Mouse (Mus musculus) erythroblast, embryonic 14.5 days (primary cell): ENCODE results near the gene Apol9a. TPM values are rescaled to one million over a fixed set of nuclear protein-coding genes. Genes with fewer than 3 reads are reported as not detected.
"Not testable (repeated sequence)": the region's sequence is repeated elsewhere in the genome, so short reads cannot be mapped to it uniquely, and the experiment has no call there.

ENCODE experiments used
- H3K27me3 ChIP-seq: 2 replicates; pipeline ENCODE4 v1.6.1; 2012; ENCODE audit warnings: inconsistent platforms; ENCODE audit not compliant: control insufficient read depth
- H3K36me3 ChIP-seq: 2 replicates; pipeline ENCODE4 v1.6.1; 2012; ENCODE audit warnings: mild to moderate bottlenecking, inconsistent platforms; ENCODE audit not compliant: control insufficient read depth
- H3K4me1 ChIP-seq: 2 replicates; pipeline ENCODE4 v1.6.1; 2012; ENCODE audit warnings: inconsistent platforms; ENCODE audit not compliant: control insufficient read depth
- H3K4me3 ChIP-seq: replicated peaks from 2 replicates; pipeline ENCODE3; 2012; ENCODE audit warnings: moderate library complexity, mild to moderate bottlenecking, inconsistent platforms
- H3K9me3 ChIP-seq: 2 replicates; pipeline ENCODE4 v1.6.1; 2012; ENCODE audit warnings: low read length, inconsistent platforms, mixed read lengths; ENCODE audit not compliant: control insufficient read depth
- polyA plus RNA-seq: library from polyadenylated mRNA; stranded (reverse); fragments of >175 nt; gene quantifications from 2 replicates; pipeline ENCODE4 v1.2.3, GENCODE M21; 2012

Apol9a gene
- polyA plus RNA-seq, result not detected in 2 replicates

DNA sequence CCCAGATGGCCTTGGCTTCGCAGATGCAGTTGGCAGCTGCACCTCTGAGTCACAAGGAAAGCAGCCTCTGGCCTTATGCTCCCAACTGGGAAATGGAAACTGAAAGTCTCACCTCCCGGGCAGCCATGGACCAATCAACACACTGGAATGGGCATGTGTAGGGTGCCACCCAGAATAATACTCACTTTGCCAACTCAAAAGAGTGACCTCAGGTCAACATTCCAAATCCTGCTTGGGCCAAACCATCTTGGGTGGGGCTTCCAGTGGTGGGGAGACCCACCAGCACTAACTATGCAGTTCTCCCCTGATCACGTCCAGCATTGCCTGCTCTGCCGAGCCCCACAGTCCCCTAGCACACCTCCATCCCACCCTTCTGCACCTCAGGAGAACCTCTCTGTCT lies at the start of gene Apol9a:
Gene Apol9a, minus strand, starts transcription at position 101 of the 400 bp plus-strand sequence.
- not testable (repeated sequence) for H3K36me3 ChIP-seq, H3K4me3 ChIP-seq, H3K27me3 ChIP-seq, H3K9me3 ChIP-seq, H3K4me1 ChIP-seq

DNA sequence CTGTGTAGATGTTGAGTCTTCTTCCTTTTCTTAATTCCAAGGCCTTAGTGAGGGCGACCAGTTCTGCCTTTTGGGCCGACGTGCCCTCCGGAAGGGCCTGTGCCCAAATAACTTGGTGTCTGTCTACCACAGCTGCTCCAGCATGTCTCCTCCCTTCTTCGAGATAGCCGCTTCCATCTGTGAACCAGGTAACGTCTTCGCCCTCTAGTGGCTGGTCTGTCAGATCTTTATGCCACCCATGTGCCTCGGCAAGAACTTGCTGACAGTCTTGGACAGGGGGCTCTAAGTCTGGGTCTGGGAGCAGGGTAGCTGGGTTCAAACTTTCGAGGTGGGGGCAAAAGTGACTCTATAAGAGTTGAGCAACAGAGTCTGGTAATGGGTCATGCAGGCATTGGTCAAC lies 39.0 kb upstream of the Apol9a start:
- H3K9me3 ChIP-seq, H3K36me3 ChIP-seq: not testable (repeated sequence)

DNA sequence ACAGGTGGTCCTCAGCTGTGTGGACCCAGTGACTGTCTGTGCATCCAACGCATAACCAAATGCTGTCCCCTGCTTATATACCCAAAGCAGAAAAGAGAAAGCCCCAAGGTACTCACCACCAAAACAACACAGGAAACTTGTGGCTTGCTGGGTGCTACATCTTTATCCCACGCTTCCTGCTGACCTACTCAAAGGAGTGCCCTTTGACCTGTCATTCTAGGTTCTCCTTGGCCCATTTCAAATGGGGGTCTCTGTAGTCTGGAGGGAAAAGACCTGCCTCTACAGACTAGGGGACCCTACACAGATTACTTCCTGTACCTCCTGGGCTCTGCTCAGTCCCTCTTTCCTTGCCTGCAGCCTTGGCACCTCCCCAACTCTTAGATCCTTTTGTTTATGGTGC lies 36.5 kb upstream of the Apol9a start, which contains the start of gene Apol7b:
Gene Apol7b, minus strand, starts transcription at position 101 of the 400 bp plus-strand sequence.
- not testable (repeated sequence) for H3K4me1 ChIP-seq, H3K36me3 ChIP-seq, H3K4me3 ChIP-seq, H3K27me3 ChIP-seq, H3K9me3 ChIP-seq

More for the DNA sequence above, 39.0 kb upstream of the Apol9a start:
- not testable (repeated sequence) for H3K4me3 ChIP-seq, H3K4me1 ChIP-seq, H3K27me3 ChIP-seq

DNA sequence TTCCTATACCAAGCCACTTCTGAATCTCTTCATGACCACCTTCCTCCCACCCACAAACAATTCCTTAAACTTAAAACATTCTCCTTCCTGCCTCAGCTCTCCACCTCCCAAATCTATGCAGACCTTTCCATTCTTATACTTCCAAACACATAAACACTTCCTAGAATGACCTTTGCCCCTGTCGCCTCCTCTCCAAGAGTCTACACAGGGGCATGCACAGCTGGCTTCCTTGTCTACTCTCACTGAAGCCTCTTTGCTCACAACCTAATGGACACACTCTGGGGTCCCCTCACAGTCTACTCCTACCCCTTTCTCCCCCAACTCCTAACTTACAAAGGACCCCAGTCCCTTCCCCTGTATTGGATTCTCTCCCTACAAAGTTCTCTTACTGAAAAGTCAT lies 34.7 kb upstream of the Apol9a start:
- H3K27me3 ChIP-seq, H3K9me3 ChIP-seq, H3K36me3 ChIP-seq, H3K4me1 ChIP-seq, H3K4me3 ChIP-seq: not testable (repeated sequence)

DNA sequence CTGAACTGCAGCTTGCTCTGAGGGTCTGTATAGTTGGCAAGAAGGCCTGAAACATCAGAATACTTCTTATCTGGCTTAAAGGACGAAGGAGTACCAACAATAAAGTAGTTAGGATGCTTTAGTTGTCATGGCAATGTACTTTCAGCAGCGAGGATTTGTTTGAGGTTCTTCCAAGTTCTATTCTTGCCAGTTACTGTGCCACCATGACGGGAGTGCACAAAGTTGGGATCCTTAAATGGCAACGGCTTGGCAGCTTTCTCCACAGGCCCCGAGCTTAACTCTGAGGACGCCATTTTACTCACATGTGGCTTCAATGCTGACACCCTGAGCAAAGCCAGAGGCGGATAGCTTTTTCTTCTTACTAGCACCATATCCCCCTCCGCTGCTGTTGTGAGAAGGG lies 33.8 kb upstream of the Apol9a start:
- not testable (repeated sequence) for H3K27me3 ChIP-seq, H3K4me1 ChIP-seq, H3K9me3 ChIP-seq, H3K4me3 ChIP-seq, H3K36me3 ChIP-seq

DNA sequence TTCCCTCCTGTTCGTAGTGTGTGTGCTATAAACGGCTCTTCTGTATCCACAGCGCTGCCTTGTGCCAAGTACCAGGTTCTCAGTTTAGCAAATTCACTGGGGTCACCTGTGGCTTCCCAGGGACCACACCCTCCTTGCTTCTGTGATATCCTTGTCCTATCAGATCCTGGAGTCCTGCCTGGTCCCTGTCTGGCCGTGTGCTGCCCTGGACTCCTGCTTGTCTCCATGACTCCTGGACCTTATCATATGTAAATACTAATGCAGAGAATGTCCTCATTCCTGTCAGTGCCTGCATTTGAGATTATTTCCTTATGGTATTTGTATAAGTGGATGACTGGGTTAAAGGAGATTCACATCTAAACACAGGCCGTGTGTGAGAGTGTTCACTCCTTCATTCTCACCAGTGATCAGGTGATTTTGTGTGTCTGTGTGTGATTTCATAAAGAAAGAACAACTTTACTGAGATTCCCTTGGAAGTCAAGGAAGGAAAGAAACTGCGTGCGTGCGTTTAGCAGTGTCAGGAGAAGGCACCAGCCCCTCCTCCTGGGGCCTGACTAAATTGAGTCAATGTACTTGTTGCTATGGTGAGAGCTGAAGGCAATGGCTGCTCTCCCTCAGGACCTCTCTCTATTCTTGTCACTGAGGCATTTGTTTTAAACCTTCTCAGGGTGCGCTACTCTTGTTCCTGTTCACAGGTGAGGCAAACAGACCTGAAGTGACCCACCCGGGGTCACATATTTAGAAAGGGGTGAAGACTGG lies 17.9 kb upstream of the Apol9a start:
- not testable (repeated sequence) for H3K36me3 ChIP-seq, H3K4me3 ChIP-seq

DNA sequence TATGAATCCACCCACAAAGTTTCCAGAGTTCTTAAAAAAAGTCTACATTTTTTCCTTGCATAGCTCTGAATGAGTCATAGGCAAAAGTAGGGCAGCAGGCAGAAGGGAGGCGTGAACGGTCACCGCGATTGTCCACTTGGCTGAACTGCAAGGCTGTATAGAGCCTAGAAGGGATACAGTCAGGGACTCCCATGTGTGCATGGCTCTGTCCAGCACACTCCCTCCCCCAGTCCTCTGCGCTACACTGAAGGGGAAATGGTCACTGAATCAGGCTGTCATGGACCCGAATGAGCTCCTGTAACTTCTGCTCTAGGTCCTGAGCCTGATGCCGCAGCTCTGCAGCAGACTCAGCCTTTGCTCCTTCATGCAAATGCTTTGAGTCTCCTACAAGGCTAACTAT lies 12.0 kb upstream of the Apol9a start:
- not testable (repeated sequence) for H3K9me3 ChIP-seq, H3K4me1 ChIP-seq, H3K36me3 ChIP-seq, H3K4me3 ChIP-seq, H3K27me3 ChIP-seq

More for the DNA sequence above, 17.9 kb upstream of the Apol9a start:
- H3K27me3 ChIP-seq, H3K9me3 ChIP-seq, H3K4me1 ChIP-seq: not testable (repeated sequence)

DNA sequence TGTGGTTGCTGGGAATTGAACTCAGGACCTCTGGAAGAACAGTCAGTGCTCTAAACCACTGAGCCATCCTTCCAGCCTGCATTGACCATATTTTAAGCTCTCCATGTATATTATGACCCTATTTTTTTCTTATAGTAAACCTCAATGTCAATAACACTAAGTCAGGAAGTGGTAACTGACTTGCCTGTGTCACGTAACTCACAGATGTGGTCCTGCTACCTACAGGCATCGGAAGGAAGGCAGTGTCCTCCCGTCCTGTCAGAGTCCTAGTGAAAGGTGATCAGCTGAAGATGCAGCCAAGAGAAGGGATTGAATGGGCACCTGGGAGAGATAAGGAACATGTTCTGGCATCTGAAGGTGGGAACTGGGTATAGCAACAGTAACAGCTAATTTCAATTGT lies 8.7 kb upstream of the Apol9a start:
- H3K27me3 ChIP-seq, H3K4me1 ChIP-seq, H3K36me3 ChIP-seq, H3K4me3 ChIP-seq, H3K9me3 ChIP-seq: not testable (repeated sequence)

DNA sequence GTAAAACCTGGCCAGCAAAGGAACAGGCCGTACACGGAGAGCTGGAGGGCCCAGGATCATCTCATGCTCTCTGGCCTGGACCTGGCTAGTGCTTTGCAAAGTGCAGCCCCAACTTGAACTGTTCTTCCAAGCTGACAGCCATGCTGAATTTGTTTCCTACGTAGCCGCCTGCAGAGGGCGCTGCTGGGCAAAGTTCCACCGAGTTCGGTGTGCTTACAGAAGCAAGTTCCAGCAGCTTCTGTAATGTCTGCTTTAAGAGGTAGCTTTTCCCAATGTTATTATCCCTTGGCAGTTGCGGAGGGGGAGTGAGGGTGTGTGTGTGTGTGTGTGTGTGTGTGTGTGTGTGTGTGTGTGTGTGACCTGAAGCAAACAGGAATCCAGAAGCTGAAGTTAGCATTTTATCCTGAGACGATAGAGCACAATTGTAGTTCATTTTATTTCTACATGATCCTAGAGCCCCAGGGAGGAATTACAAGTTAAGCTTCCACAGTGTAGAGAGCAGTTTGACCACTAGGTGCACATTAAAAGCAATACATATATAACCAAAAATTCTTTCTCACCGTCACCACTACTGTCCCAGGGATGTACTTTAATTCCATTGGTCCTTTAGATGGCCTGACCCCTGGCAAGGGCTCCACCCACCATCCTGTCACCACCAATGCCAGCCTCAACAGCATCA lies 5.9 kb upstream of the Apol9a start:
- H3K27me3 ChIP-seq, H3K9me3 ChIP-seq, H3K4me3 ChIP-seq, H3K4me1 ChIP-seq, H3K36me3 ChIP-seq: not testable (repeated sequence)

DNA sequence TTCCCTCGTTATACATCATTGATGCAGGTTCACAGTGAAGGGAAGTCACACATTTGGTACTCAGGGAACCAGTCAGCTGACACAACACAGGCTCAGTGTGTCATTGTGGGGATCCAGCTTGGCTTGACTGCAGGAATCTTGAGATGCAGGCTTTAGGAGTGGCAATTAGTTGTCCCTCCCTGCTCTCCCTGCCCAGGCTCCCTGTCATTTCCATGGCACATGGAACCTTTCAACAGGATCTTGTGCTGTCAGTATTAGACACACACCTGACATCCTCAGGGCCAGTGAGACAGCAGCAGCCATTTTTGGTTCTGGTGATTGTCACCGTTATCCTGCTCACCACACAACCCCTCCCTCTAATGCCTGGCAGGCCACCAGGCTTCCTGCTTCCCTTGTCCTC lies 4.7 kb upstream of the Apol9a start:
- not testable (repeated sequence) for H3K27me3 ChIP-seq

DNA sequence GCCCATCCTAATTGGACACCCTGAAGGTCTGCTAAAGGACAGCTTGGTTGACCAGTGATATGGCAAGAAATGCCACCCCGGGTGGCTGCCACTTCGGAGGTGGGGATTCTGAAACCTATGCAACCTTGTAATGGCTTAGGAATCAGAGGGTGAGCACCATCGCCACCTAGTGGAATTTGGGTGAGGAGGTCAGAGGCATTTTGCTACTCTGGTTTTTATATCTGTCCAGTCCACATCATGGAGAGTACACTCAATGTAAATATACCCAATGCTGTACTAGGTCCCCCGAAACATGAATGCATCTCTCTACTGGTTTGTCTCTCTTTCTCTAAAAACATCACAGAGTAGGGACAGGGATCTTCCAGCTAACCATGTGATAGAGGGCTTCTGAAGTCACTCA lies 1.8 kb upstream of the Apol9a start:
- not testable (repeated sequence) for H3K9me3 ChIP-seq, H3K4me1 ChIP-seq, H3K4me3 ChIP-seq, H3K27me3 ChIP-seq, H3K36me3 ChIP-seq

More for the DNA sequence above, 4.7 kb upstream of the Apol9a start:
- H3K4me1 ChIP-seq, H3K9me3 ChIP-seq, H3K4me3 ChIP-seq, H3K36me3 ChIP-seq: not testable (repeated sequence)

DNA sequence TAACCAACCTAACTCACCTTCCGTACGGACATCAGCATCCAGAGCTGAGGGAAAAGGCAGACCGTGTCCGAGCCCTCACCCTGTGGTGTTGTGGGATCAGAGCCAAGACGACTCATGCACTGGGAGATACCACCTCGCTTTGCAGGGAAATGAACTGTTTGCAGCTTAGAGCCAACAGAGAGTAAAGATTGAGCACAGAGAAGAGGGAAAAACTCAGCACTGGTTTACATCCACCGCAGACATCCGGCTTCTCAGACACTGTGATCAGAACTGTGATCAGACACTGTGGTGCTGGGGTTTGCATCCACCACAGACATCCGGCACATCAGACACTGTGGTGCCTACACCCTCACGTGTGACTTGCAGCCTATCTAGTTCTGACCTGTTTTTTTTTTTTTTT lies 4.6 kb downstream of the Apol9a start:
- H3K9me3 ChIP-seq, H3K36me3 ChIP-seq, H3K27me3 ChIP-seq, H3K4me1 ChIP-seq, H3K4me3 ChIP-seq: not testable (repeated sequence)

DNA sequence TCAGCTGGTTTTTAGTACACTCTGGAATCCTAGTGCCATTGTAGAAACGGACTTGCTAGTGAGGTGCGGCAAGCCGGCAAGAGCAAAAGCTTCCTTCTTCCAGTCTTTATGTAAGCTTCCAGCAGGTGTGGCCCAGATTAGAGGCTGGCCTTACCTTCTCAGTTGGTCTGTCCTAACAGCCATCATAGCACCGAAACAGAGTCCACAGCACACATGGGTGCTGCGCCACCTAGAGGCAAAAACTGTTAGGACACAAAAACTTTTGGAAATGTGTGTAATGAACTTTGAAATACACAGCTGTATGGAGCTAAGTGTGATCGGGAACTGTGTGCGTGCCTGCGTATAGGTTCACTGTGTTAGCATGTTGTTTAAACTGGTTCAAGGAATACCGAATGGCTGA lies 11.9 kb downstream of the Apol9a start, which contains the start of gene Apol7a:
Gene Apol7a, minus strand, starts transcription at position 84 of the 400 bp plus-strand sequence.
- H3K4me1 ChIP-seq, H3K4me3 ChIP-seq, H3K9me3 ChIP-seq, H3K27me3 ChIP-seq, H3K36me3 ChIP-seq: not testable (repeated sequence)

DNA sequence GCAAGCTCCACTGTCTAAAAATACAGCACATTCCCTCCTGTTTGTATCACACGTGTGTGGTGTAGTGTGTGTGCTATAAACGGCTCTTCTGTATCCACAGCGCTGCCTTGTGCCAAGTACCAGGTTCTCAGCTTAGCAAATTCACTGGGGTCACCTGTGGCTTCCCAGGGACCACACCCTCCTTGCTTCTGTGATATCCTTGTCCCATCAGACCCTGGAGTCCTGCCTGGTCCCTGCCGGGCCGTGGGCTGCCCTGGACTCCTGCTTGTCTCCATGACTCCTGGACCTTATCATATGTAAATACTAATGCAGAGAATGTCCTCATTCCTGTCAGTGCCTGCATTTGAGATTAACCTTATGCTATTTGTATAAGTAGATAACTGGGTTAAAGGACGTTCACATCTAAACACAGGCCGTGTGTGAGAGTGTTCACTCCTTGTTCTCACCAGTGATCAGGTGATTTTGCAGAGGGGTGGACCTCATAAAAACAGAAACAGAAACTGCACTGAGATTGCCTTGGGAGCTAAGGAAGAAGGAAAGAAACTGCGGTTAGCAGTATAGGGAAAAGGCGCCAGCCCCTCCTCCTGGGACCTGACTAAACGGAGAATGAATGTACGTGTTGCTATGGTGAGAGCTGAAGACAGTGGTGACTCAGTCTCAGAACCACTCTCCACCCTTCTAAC lies 13.3 kb downstream of the Apol9a start:
- not testable (repeated sequence) for H3K36me3 ChIP-seq, H3K4me3 ChIP-seq, H3K4me1 ChIP-seq, H3K27me3 ChIP-seq, H3K9me3 ChIP-seq
